Mouse (Mus musculus) B cell, adult 67 days (primary cell): ENCODE measurements around the gene Ms4a2. TPM values are rescaled to one million over a fixed set of nuclear protein-coding genes. Genes with fewer than 3 reads are reported as not detected.

ENCODE experiments used
- total RNA-seq, 2 experiments: library from RNA; stranded (reverse); gene quantifications; 4 replicates each; pipeline ENCODE4 v1.2.4; 2023

Ms4a2 gene
- total RNA-seq = not detected

GRCm38 (mm10) chr19:11623551-11623950 lies at the start of gene Ms4a2:
Ms4a2 (minus strand) TSS chr19:11623719.

GRCm38 (mm10) chr19:11660459-11660858 lies 36.9 kb upstream of the Ms4a2 start, which contains the start of gene Oosp2:
Oosp2 (minus strand) TSS chr19:11660559.

GRCm38 (mm10) chr19:11640732-11641131 lies 17.2 kb upstream of the Ms4a2 start, which contains the start of gene Ms4a3:
Ms4a3 (minus strand) TSS chr19:11640851.

DNA sequence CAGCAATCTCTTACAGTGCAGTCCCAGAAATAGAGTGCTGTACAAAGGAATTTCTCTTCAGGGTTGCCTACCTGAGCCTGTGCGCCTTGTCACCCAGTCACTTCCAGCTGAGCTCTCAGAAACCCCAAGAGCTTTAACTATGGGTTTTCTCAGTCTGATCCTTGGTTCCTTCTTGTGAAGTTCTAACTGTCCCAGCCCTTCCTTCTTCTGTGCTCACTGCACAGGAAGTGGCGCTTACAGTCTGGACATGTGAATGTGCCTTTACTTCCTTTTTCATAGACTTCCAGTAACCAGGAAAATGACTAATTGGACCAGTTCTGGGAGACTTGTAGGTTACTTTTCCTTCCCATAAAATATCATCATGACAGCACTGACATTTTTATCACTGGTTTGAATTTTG lies 18.9 kb downstream of the Ms4a2 start, which contains the start of gene Ms4a6d:
TSS of gene Ms4a6d (minus strand) at position 247 of the 400 bp plus-strand sequence.

Other genes with a start within 250 kb of the Ms4a2 start
- 1 to 10 TPM in 1 of 2 experiments, not detected in 1; 2.4 TPM for gene Ms4a4a, start 248.2 kb downstream of the Ms4a2 start, total RNA-seq
- gene Ms4a4c, start 218.9 kb downstream of the Ms4a2 start, total RNA-seq = 100 to 1,000 TPM; 169 to 245 TPM
- gene Ms4a4b, start 180.2 kb downstream of the Ms4a2 start, total RNA-seq = 10 to 100 TPM; 28.9 to 36.1 TPM
- gene Ms4a6c, start 154.4 kb downstream of the Ms4a2 start, total RNA-seq = 10 to 100 TPM; 17.6 to 24.1 TPM
- 100 to 1,000 TPM; 170 to 202 TPM for gene Gm8369, start 137.8 kb downstream of the Ms4a2 start, total RNA-seq
- gene Ms4a6b, start 107.2 kb downstream of the Ms4a2 start, total RNA-seq = 10 to 100 TPM; 87.9 to 94.8 TPM
- not detected for gene Ms4a4d, start 86.9 kb downstream of the Ms4a2 start, total RNA-seq
- gene Ms4a6d, start 18.9 kb downstream of the Ms4a2 start, total RNA-seq = 1 to 10 TPM; 3.4 to 3.8 TPM
- gene Ms4a3, start 17.1 kb upstream of the Ms4a2 start, total RNA-seq = not detected
- 1 to 10 TPM in 1 of 2 experiments, not detected in 1; 1.5 TPM for gene Oosp2, start 36.8 kb upstream of the Ms4a2 start, total RNA-seq
- gene Oosp1, start 67.4 kb upstream of the Ms4a2 start, total RNA-seq = 1 to 10 TPM in 1 of 2 experiments, under 1 TPM in 1; 0.93 to 1.2 TPM
- not detected for gene Oosp3, start 73.3 kb upstream of the Ms4a2 start, total RNA-seq
- not detected for gene Gif, start 123.8 kb upstream of the Ms4a2 start, total RNA-seq
- 10 to 100 TPM; 28.3 to 28.4 TPM for gene Mrpl16, start 146.7 kb upstream of the Ms4a2 start, total RNA-seq
- 1 to 10 TPM; 1.0 TPM for gene Stx3, start 195.7 kb upstream of the Ms4a2 start, total RNA-seq
- not detected for gene Olfr1417, start 215.5 kb upstream of the Ms4a2 start, total RNA-seq
- gene Olfr1418, start 237.3 kb upstream of the Ms4a2 start, total RNA-seq = not detected